Mouse (Mus musculus) midbrain, embryonic 10.5 days (tissue): ENCODE results near the gene Nat10. TPM values are rescaled to one million over a fixed set of nuclear protein-coding genes. Genes with fewer than 3 reads are reported as not detected.

Experiments
- DNase-seq: peaks from one replicate; pipeline ENCODE4 v3.0.0-alpha.2; 2017; ENCODE audit warnings: low spot score
- H3K27ac ChIP-seq: fragments of 300-500 bp; sonication (generic); replicated peaks from 2 replicates; pipeline ENCODE4 v1.5.1; 2016; ENCODE audit warnings: mild to moderate bottlenecking
- H3K27me3 ChIP-seq: fragments of 300-500 bp; sonication (generic); 2 replicates; pipeline ENCODE4 v1.6.1; 2016; ENCODE audit warnings: low read depth, mild to moderate bottlenecking; ENCODE audit not compliant: poor library complexity, severe bottlenecking
- H3K36me3 ChIP-seq: fragments of 300-500 bp; sonication (generic); 2 replicates; pipeline ENCODE4 v1.6.1; 2016; ENCODE audit warnings: mild to moderate bottlenecking, moderate library complexity
- H3K4me1 ChIP-seq: fragments of 300-500 bp; sonication (generic); 2 replicates; pipeline ENCODE4 v1.6.1; 2016
- H3K4me3 ChIP-seq: fragments of 300-500 bp; sonication (generic); 2 replicates; pipeline ENCODE4 v1.5.1; 2016; ENCODE audit warnings: mild to moderate bottlenecking, moderate library complexity
- H3K9me3 ChIP-seq: fragments of 300-500 bp; sonication (generic); replicated peaks from 2 replicates; pipeline ENCODE4 v1.6.1; 2016; ENCODE audit warnings: mild to moderate bottlenecking
- WGBS: fragments of 180-500 bp; shearing (Covaris S2); methylation state at CpG from one replicate; pipeline ENCODE4 v1.1.7; 2016; 5-methylcytosine and 5-hydroxymethylcytosine counted together
- polyA plus RNA-seq: library from polyadenylated mRNA; unstranded; fragments of >200 nt; fragmentation: Nextera tagmentation; extraction: Ambion mirVana; gene quantifications from 2 replicates; pipeline ENCODE4 v1.2.1, GENCODE M21; 2016

Nat10 gene
- polyA plus RNA-seq, 1 experiment from 2014 or later: 33.6 TPM

- no peak overlapping the region for H3K4me3 ChIP-seq
- H3K4me1 ChIP-seq: no peaks in the 10 kb centered on the region
- H3K36me3 ChIP-seq: peaks cover 85% of the 10 kb centered on the region
- no peak for DNase-seq
- no peaks in the 10 kb centered on the region for H3K27me3 ChIP-seq
- no peaks in the 10 kb centered on the region for H3K9me3 ChIP-seq
- no peak overlapping the region for H3K27ac ChIP-seq
- WGBS: 94% methylated on average over 6 of the region's 6 CpGs
Measured at GRCm38 (mm10) chr2:103742821-103743220, 18.2 kb downstream of the Nat10 start.

- Histone ChIP-seq H3K9me3 (no peaks in the 10 kb centered on the region), H3K36me3 (peaks cover 98% of the 10 kb centered on the region), H3K4me3 (no peak overlapping the region), H3K27me3 (no peaks in the 10 kb centered on the region), H3K4me1 (no peaks in the 10 kb centered on the region), H3K27ac (no peak overlapping the region)
- DNase-seq: no peak
- WGBS: 92% methylated on average over 6 of the region's 6 CpGs
Measured at GRCm38 (mm10) chr2:103731423-103731822, 29.6 kb downstream of the Nat10 start.

- Histone ChIP-seq H3K4me3 (no peak overlapping the region), H3K9me3 (no peaks in the 10 kb centered on the region), H3K27ac (no peak overlapping the region), H3K36me3 (peaks cover 98% of the 10 kb centered on the region), H3K4me1 (no peaks in the 10 kb centered on the region), H3K27me3 (no peaks in the 10 kb centered on the region)
- WGBS: 86% methylated on average over 8 of the region's 8 CpGs
- DNase-seq: no peak
Measured at GRCm38 (mm10) chr2:103730999-103731398, 30.1 kb downstream of the Nat10 start.

GRCm38 (mm10) chr2:103728027-103728540, 33.0 kb downstream of the Nat10 start:
- H3K27ac ChIP-seq: no peak overlapping the region
- 92% methylated on average over 12 of the region's 12 CpGs for WGBS
- peaks cover 98% of the 10 kb centered on the region for H3K36me3 ChIP-seq
- no peaks in the 10 kb centered on the region for H3K9me3 ChIP-seq
- H3K4me1 ChIP-seq: no peaks in the 10 kb centered on the region
- no peaks in the 10 kb centered on the region for H3K27me3 ChIP-seq
- DNase-seq: no peak
- H3K4me3 ChIP-seq: no peak overlapping the region

GRCm38 (mm10) chr2:103724521-103724920, 36.5 kb downstream of the Nat10 start:
- Histone ChIP-seq H3K4me1 (no peaks in the 10 kb centered on the region), H3K4me3 (no peak overlapping the region), H3K36me3 (peaks cover 94% of the 10 kb centered on the region), H3K9me3 (no peaks in the 10 kb centered on the region), H3K27ac (no peak overlapping the region), H3K27me3 (no peaks in the 10 kb centered on the region)
- WGBS: 91% methylated on average over 2 of the region's 2 CpGs
- DNase-seq: no peak

DNA sequence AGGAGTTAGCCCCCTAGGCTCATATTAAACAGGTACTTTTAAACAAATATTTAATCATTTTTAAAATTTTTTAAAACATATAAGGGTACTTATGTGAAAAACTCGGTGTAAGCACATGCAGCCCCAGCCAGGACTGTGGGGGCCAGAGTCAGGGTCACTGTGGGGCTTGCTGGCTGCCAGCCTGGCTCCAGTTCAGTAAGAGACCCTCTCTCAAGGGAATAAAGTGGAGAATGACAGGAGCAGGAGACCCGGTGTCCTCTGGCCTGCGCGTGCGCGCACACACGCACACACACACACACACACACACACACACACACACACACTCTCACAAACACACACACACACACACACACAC, 41.8 kb downstream of the Nat10 start:
- Histone ChIP-seq H3K9me3 (no peaks in the 10 kb centered on the region), H3K4me1 (no peaks in the 10 kb centered on the region), H3K36me3 (peaks cover 89% of the 10 kb centered on the region), H3K4me3 (no peak overlapping the region), H3K27me3 (no peaks in the 10 kb centered on the region), H3K27ac (0 out of 2 replicates have a peak overlapping the region, but pooled peaks have one; percentile 9)
- 94% methylated on average over 7 of the region's 7 CpGs for WGBS
- DNase-seq: no peak

DNA sequence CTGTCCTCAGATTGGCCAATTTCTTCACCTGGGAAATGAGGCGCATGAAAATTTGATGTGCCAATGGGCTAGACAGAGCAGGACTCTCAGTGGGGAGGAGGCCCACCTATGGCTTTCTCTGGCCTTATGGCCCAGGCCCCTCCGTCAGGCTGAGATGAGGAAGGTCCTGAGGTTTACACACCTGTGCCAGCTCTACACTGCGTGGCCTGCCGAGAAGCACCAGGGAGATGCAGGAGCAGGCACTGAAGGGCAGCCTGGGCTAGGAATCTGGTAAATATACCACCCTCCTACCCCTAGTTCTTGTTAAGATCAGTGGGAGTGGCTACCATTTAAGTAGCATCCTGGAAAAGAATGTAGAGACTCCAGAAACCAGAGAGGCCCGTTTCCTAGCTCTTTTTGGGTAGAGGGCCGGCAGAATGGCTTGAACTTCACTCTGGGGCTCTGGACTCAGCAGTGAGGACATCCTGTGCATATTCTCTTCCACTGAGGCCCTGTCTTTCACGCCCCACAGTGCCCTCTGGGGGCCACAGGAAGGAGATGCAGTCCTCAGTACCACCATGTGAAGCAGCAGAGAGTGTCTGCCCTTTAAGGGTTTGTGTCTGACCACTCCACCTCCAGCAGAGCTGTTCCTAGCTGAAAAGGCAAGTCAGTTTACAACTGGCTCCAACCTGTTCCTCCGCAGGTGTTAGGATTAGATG, 42.3 kb downstream of the Nat10 start:
- peak; percentile 76 for DNase-seq
- Histone ChIP-seq H3K27ac (no peak overlapping the region), H3K36me3 (peaks cover 87% of the 10 kb centered on the region), H3K27me3 (no peaks in the 10 kb centered on the region), H3K4me1 (no peaks in the 10 kb centered on the region), H3K4me3 (no peak overlapping the region), H3K9me3 (no peaks in the 10 kb centered on the region)
- WGBS: 65% methylated on average over 8 of the region's 8 CpGs

DNA sequence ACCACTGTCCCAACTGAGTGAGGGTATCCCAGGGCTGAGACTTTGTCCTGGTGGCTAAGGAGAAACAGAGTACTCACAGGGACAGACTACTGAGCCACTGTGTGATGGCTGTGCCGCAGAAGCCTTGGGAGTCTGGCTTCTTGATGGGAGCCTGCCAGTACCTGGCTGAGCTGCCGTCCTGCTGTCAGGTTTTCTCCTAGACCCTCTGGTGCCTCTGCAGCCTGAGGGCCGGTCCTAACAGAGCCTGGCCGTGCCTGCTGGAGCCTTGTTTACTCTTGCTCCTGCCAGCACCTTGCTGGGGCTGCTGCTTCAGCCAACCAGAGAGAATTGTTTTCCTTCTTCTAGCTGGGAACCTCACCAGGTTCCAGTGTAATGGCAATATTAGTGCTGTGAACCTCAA, 46.7 kb downstream of the Nat10 start:
- DNase-seq: no peak

DNA sequence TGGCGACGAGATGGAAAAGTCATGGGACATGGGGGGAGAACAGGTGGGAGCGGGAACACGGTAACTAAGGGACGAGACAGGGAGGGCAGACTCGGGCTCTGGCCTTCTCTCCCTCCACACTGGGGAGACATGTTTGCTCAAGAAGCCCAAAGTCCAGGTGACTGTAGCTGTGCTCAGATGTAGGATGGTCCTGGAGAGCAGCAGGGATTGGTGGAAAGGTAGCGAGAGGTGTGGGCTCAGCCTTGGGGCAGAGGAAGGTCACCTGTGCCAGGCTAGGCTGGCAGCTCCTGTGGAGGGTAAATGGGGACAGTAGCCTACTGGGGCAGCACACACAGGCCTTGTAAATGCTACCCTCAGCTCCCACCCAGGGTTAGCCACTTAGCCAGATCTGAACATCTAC, 47.2 kb downstream of the Nat10 start:
- no peak for DNase-seq
- Histone ChIP-seq H3K27ac (no peak overlapping the region), H3K4me3 (no peak overlapping the region), H3K4me1 (no peaks in the 10 kb centered on the region), H3K36me3 (peaks cover 90% of the 10 kb centered on the region), H3K9me3 (no peaks in the 10 kb centered on the region), H3K27me3 (no peaks in the 10 kb centered on the region)
- 90% methylated on average over 7 of the region's 7 CpGs for WGBS

More for the DNA sequence above, 46.7 kb downstream of the Nat10 start:
- Histone ChIP-seq H3K4me3 (no peak overlapping the region), H3K27me3 (no peaks in the 10 kb centered on the region), H3K9me3 (no peaks in the 10 kb centered on the region), H3K4me1 (no peaks in the 10 kb centered on the region), H3K27ac (no peak overlapping the region), H3K36me3 (peaks cover 87% of the 10 kb centered on the region)
- 74% methylated on average over 4 of the region's 4 CpGs for WGBS

- 89% methylated on average over 7 of the region's 7 CpGs for WGBS
- Histone ChIP-seq H3K4me3 (no peak overlapping the region), H3K9me3 (no peaks in the 10 kb centered on the region), H3K27ac (no peak overlapping the region), H3K4me1 (peaks cover 6% of the 10 kb centered on the region; the same call in 1 of the 2 replicates), H3K36me3 (peaks cover 90% of the 10 kb centered on the region), H3K27me3 (no peaks in the 10 kb centered on the region)
- no peak for DNase-seq
Measured at GRCm38 (mm10) chr2:103710849-103711248, 50.2 kb downstream of the Nat10 start.

DNA sequence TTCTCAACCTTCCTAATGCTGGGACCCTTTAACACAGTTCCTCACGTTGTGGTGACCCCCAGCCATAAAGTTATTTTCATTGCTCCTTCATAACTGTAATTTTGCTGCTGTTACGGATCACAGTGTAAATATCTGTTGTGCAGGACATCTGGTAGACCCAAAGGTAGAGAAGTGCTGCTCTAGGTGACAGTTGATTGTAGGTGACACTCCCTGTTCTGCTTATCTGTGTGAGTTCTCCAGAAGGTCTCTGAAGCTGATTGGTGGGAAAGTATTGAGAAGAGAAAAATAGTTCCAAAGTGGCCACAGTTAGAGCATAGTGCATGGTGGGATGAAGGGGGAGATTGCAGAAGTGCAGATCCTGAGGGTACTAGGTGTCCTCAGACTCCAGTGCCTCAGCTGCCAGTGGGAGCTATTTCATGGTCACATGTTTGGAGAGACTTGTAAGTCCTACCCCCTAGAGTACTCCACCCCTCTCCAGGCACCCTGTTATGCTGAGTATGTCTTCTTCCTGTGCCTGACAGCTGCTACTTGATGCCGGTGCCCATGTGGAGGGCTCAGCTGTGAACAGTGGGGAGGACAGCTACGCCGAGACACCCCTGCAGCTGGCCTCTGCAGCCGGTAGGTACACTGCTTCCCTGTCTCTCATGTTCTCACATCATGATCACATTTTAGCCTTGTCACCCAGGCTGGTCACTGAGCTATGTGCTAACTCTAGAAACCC, 53.9 kb downstream of the Nat10 start:
- Histone ChIP-seq H3K4me3 (no peak overlapping the region), H3K9me3 (no peaks in the 10 kb centered on the region), H3K27ac (no peak overlapping the region), H3K27me3 (no peaks in the 10 kb centered on the region), H3K4me1 (peaks cover 6% of the 10 kb centered on the region; the same call in 1 of the 2 replicates), H3K36me3 (peaks cover 93% of the 10 kb centered on the region)
- no peak for DNase-seq
- 91% methylated on average over 6 of the region's 6 CpGs for WGBS

DNA sequence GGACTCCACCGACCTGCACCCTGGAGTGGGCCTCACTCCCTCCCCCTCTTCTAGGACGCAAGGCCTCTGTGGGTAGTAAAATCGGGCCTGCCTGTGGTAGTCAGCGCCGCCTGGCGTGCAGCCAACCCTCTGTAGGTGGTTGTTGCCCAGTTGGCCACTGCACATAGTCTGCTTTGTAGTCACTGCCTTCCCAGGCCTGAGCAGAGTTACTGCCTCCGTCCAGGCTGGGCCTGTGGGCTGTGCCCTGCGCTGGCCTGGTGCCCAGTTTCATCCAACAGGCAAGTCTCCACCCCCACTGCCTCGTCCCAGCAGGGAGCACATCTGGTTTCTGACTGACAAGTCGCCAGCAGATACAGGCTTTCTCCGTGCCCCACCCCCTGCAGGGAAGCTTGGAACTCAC, 54.8 kb downstream of the Nat10 start:
- 57% methylated on average over 11 of the region's 11 CpGs for WGBS
- Histone ChIP-seq H3K27ac (peak overlapping the region; percentile 33; the same call in 1 of the 2 replicates), H3K27me3 (no peaks in the 10 kb centered on the region), H3K4me1 (peaks cover 6% of the 10 kb centered on the region; the same call in 1 of the 2 replicates), H3K9me3 (no peaks in the 10 kb centered on the region), H3K4me3 (no peak overlapping the region), H3K36me3 (peaks cover 90% of the 10 kb centered on the region)
- no peak for DNase-seq

DNA sequence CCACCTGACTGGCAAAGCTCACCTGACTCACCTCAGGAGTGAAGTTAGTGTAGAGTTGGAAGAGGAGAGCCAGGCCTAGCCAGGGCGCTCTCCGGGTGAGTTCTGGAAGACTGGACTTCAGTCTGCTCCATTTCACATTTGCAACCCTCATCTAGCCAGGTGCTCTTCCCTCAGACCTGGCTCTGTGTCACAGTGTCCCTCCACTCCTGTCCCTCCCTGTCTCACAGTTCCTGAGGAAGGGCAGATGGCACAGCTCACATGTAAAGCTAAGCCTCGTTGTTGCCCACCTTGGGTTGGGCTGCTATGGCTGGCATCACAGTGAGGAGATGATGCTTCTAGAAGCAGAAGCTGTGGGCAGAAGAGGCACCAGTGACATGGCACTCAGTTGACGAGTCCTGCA, 55.2 kb downstream of the Nat10 start:
- Histone ChIP-seq H3K9me3 (no peaks in the 10 kb centered on the region), H3K36me3 (peaks cover 89% of the 10 kb centered on the region), H3K4me3 (no peak overlapping the region), H3K27ac (peak overlapping the region; percentile 33; the same call in 1 of the 2 replicates), H3K4me1 (peaks cover 6% of the 10 kb centered on the region; the same call in 1 of the 2 replicates), H3K27me3 (no peaks in the 10 kb centered on the region)
- no peak for DNase-seq
- WGBS: 83% methylated on average over 4 of the region's 4 CpGs
